Mouse (Mus musculus): ENCODE data around the gene Ppp1cb.
"Not testable (repeated sequence)": the region's sequence is repeated elsewhere in the genome, so short reads cannot be mapped to it uniquely, and the experiment has no call there.

Ppp1cb gene

GRCm38 (mm10) chr5:32458408-32459143, at the start of gene Ppp1cb:
Ppp1cb (plus strand) TSS chr5:32458843.
- peak; percentile 99 for DNase-seq (ENCODE audit: low read depth)

- no peak for DNase-seq (ENCODE audit: low read depth)
Measured at GRCm38 (mm10) chr5:32409747-32410146, 48.9 kb upstream of the Ppp1cb start.

DNA sequence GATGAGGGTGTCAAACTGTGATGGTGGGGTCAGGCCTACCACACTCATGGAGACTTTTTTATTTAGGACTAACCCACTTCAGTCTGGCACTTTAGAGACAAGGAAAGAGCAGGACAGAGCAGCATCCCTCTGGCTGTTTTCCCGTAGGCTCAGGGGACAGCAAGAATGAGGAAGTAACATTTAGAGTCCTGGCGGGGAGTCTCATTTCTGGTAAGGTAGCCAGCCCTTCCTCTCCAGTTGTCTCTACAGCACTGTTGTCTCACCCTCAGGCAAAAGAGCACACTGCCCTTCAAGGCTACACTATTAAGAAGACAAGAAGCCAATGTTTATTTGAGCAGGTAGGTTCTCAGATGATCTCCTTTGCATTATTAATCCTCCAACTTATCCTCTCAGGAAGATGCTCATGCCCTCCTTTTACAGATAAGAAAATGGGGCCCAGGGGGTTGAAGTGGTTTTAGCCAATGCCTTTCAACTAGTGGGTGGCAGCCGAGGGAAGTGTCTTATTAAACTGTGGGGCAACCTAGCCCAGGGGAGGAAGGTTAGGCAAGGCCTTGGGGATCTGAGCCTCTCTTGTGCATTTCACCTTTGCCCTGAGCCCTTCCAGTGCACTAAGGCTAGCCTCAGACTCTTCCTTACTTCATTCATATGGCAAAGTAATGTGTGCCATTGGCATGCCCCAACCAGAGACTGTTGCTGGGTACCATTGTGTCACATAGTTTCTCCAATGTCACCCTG, 47.5 kb upstream of the Ppp1cb start:
- peak; percentile 17 for DNase-seq (ENCODE audit: low read depth)

DNA sequence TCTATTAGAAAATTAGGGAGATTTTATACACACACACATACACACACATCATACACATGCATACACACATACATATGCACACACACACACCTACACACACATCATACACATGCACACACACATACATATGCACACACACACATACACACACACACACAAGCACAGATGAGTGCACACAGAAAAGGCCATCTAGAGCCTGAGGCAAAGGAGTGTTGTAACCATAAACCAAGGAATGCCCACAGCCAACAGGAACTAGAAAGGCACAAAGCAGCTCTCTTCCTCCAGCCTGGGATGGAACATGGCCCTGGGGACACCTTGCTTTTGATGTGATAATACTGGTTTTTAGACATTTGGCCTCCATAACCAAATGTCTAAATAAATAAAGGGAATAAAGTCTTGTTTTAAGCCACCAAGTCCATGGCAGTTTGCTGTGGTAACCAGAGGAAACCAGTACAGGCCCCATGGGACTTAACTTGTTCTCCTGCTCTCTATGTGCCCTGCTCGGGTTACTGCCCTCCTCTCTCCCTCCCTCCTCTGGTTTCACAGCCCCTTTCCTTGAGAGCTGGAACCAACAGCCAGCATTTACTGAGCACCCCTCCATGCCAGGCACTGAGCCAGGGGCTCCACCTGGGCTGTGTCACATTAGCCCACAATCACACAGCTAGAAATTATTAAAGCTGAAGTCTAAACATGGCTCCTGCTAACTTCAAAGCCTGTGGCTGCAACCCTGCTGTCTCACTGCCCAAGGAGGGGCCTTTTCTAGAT, 46.3 kb upstream of the Ppp1cb start:
- DNase-seq (ENCODE audit: low read depth), result no peak

DNA sequence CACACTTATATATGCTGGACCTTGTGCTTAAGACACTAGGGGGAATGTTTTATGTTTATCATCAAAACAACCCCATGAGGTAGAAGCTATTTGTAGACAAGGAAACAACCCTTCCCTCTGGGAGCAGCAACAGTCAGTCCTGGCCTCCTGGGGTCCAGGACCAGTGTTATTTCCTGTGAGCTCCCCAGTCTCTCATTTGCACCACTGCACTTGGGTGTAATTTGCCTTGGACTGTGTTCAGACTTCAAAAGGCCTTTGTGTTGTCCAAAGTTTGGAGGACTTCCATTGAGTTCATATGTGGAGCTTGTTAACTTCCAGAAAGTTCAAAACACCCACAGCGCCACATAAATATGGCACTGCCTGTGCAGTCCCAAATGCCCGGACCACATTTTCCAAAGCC, 45.6 kb upstream of the Ppp1cb start:
- DNase-seq (ENCODE audit: low read depth), result no peak

DNA sequence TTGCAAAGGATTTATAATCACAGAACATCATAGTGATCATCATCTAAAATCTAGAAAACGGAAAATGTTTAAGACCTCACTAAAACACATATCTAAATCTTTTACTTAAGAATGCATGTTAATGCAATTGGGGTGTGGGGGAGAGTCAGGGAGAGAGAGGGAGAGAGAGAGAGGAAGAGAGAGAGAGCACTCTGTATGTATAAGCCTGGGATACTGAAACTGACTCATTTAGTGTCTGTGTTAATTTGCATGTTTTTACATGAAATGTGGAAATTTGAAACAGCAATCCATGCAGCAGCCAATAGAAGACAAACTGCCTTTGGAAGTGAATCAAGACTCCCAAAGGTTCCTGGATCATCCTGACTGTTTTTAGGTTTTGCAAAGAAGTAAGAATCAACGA, 45.1 kb upstream of the Ppp1cb start:
- DNase-seq (ENCODE audit: low read depth), result no peak

GRCm38 (mm10) chr5:32414461-32414985, 44.1 kb upstream of the Ppp1cb start:
- no peak for DNase-seq (ENCODE audit: low read depth)

DNA sequence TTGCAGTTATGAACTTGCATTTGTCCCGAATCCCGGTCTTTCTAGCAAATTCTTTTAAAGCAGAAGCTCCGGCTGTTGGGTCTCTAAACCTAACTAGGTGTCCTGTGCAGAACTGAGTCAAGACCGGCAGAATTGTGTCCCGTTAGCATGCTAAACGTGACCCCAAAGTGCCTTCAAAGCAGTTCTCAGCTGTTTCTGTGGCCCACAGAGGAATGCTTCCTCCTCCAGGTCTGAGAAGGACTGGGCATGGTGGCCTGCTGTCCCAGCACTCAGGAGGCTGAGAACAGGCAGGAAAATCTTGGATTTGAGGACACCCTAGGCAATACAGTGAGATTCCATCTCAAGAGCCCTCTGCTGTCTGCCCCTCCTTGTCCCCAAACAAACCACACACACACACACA, 43.1 kb upstream of the Ppp1cb start:
- DNase-seq (ENCODE audit: low read depth), result no peak

DNA sequence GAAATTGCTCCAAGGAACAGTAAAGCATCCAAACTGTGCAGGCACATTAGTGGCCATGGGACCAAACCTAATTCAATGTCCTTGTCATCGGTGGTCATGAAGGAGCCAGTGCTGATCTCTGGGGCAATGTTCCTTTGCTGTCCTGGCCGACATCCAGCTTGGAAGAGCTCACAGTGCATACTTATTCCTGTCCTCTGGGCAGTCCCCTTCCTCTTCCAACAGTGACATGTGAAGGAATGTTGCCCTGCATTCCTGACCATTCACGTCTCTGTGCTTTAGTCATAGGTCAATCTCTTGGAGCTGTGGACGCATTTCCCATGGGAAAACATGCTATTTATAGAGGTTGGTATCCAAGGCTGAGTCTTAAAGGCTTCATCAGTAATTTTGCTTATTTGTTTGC, 41.8 kb upstream of the Ppp1cb start:
- no peak for DNase-seq (ENCODE audit: low read depth)

GRCm38 (mm10) chr5:32422081-32422589, 36.5 kb upstream of the Ppp1cb start:
- DNase-seq (ENCODE audit: low read depth), result no peak

- peak; percentile 21 for DNase-seq (ENCODE audit: low read depth)
Measured at GRCm38 (mm10) chr5:32423339-32424046, 35.1 kb upstream of the Ppp1cb start.

- DNase-seq (ENCODE audit: low read depth), result no peak
Measured at GRCm38 (mm10) chr5:32424464-32424863, 34.2 kb upstream of the Ppp1cb start.

- DNase-seq (ENCODE audit: low read depth), result no peak
Measured at GRCm38 (mm10) chr5:32425485-32426171, 33.0 kb upstream of the Ppp1cb start.

DNA sequence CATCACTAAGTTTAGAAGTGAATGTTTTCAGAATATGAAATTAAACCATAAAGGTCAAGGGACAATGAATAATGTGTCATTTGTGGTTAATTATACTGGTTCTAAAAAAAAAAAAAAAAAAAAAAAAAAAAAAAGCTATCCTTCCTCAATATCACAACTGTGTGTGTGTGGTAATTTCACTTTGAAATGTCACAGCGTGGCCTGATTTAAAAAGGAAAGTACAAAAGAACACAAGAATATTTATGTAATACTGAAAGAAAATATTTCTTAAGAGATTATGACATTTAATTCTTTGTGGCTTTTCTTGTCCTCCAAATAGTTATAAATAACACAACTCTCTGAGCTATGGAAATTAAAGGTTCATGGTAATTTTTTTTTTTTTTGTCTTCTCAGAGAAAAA, 28.2 kb upstream of the Ppp1cb start:
- peak; percentile 28 for DNase-seq (ENCODE audit: low read depth)

DNA sequence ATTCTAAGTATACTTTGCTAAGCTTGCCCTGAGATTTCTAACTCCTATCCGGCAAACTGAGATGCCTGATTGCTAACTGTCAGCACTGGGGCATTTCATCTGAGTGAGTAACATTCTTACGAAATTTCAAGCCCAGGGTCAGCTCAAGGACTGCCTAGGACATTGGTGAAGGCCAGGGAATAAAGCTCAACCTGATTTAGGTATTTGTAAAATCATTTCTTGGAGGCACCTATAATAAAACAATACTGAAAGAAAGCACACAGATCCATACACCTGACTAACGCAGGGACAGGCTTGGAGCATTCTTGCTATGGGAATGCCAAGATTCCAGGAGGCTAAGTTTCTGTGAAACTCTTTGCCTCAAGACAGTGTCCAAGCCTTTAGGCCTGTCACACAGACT, 24.3 kb upstream of the Ppp1cb start:
- not testable (repeated sequence) for DNase-seq (ENCODE audit: low read depth)

GRCm38 (mm10) chr5:32435612-32436011, 23.0 kb upstream of the Ppp1cb start:
- no peak for DNase-seq (ENCODE audit: low read depth)

GRCm38 (mm10) chr5:32437901-32438563, 20.6 kb upstream of the Ppp1cb start:
- DNase-seq (ENCODE audit: low read depth), result no peak

GRCm38 (mm10) chr5:32438564-32438922, 20.1 kb upstream of the Ppp1cb start:
- no peak for DNase-seq (ENCODE audit: low read depth)

GRCm38 (mm10) chr5:32441336-32441735, 17.3 kb upstream of the Ppp1cb start:
- no peak for DNase-seq (ENCODE audit: low read depth)

GRCm38 (mm10) chr5:32441992-32442575, 16.6 kb upstream of the Ppp1cb start:
- no peak for DNase-seq (ENCODE audit: low read depth)

All from 416B (cell line).